Mouse (Mus musculus) naive thymus-derived CD4-positive, alpha-beta T cell, adult 2 months (primary cell): Measurements from ENCODE around the gene Syndig1.

Experiments
- DNase-seq: peaks from one replicate; pipeline ENCODE4 v3.0.0-alpha.2; 2011; ENCODE audit warnings: low read depth

Gene Syndig1

GRCm38 (mm10) chr2:149873346-149873745 lies 44.3 kb downstream of the Syndig1 start:
- DNase-seq: no peak

GRCm38 (mm10) chr2:149877954-149878353 lies 48.9 kb downstream of the Syndig1 start:
- no peak for DNase-seq

- DNase-seq: no peak
Measured at GRCm38 (mm10) chr2:149887634-149888033, 58.6 kb downstream of the Syndig1 start.

GRCm38 (mm10) chr2:149891647-149892046 lies 62.6 kb downstream of the Syndig1 start:
- DNase-seq: no peak

GRCm38 (mm10) chr2:149896337-149896736 lies 67.3 kb downstream of the Syndig1 start:
- DNase-seq: no peak

- no peak for DNase-seq
Measured at GRCm38 (mm10) chr2:149899615-149900014, 70.6 kb downstream of the Syndig1 start.

GRCm38 (mm10) chr2:149900606-149901005 lies 71.6 kb downstream of the Syndig1 start:
- DNase-seq: no peak

- DNase-seq: no peak
Measured at GRCm38 (mm10) chr2:149904405-149904804, 75.4 kb downstream of the Syndig1 start.

GRCm38 (mm10) chr2:149906694-149907093 lies 77.7 kb downstream of the Syndig1 start:
- DNase-seq: no peak

GRCm38 (mm10) chr2:149917162-149917561 lies 88.2 kb downstream of the Syndig1 start:
- DNase-seq: no peak

- no peak for DNase-seq
Measured at GRCm38 (mm10) chr2:149923561-149923960, 94.5 kb downstream of the Syndig1 start.

GRCm38 (mm10) chr2:149925911-149926310 lies 96.9 kb downstream of the Syndig1 start:
- no peak for DNase-seq

GRCm38 (mm10) chr2:149927001-149927400 lies 98.0 kb downstream of the Syndig1 start:
- DNase-seq: no peak

GRCm38 (mm10) chr2:149927481-149927880 lies 98.5 kb downstream of the Syndig1 start:
- DNase-seq: no peak

GRCm38 (mm10) chr2:149929986-149930385 lies 101.0 kb downstream of the Syndig1 start:
- no peak for DNase-seq

GRCm38 (mm10) chr2:149931111-149931510 lies 102.1 kb downstream of the Syndig1 start:
- DNase-seq: no peak

GRCm38 (mm10) chr2:149932095-149932494 lies 103.1 kb downstream of the Syndig1 start:
- DNase-seq: no peak

- DNase-seq: no peak
Measured at GRCm38 (mm10) chr2:149933247-149933898, 104.4 kb downstream of the Syndig1 start.

GRCm38 (mm10) chr2:149934139-149934538 lies 105.1 kb downstream of the Syndig1 start:
- no peak for DNase-seq

- no peak for DNase-seq
Measured at GRCm38 (mm10) chr2:149938829-149939228, 109.8 kb downstream of the Syndig1 start.

GRCm38 (mm10) chr2:149939586-149939985 lies 110.6 kb downstream of the Syndig1 start:
- DNase-seq: no peak

- DNase-seq: no peak
Measured at GRCm38 (mm10) chr2:149950641-149951040, 121.6 kb downstream of the Syndig1 start.

- DNase-seq: no peak
Measured at GRCm38 (mm10) chr2:149971014-149971413, 142.0 kb downstream of the Syndig1 start.

GRCm38 (mm10) chr2:149973583-149973982 lies 144.6 kb downstream of the Syndig1 start:
- no peak for DNase-seq
